Mouse (Mus musculus) neural tube, embryonic 11.5 days (tissue): ENCODE results near the gene Cnn2. TPM values are rescaled to one million over a fixed set of nuclear protein-coding genes. Genes with fewer than 3 reads are reported as not detected.

Source experiments
- ATAC-seq: fragments of 200-750 bp; cut with Nextera tagmentation; 2 replicates; pipeline ENCODE4 v1.8.0; 2017; ENCODE audit warnings: moderate number of reproducible peaks, mild to moderate bottlenecking, moderate TSS enrichment, moderate library complexity; ENCODE audit not compliant: insufficient read depth, low FRiP score, low TSS enrichment
- DNase-seq: peaks from one replicate; pipeline ENCODE4 v3.0.0-alpha.2; 2015; ENCODE audit warnings: low spot score
- H3K27ac ChIP-seq: fragments of 300-500 bp; sonication (generic); 2 replicates; pipeline ENCODE4 v1.5.1; 2014; ENCODE audit warnings: low read depth, mild to moderate bottlenecking, low read length
- H3K27me3 ChIP-seq: fragments of 300-500 bp; sonication (generic); 2 replicates; pipeline ENCODE4 v1.6.1; 2014; ENCODE audit warnings: mild to moderate bottlenecking, low read length, mixed read lengths; ENCODE audit not compliant: control insufficient read depth, insufficient read depth
- H3K36me3 ChIP-seq: fragments of 300-500 bp; sonication (generic); 2 replicates; pipeline ENCODE4 v1.6.1; 2014; ENCODE audit warnings: mild to moderate bottlenecking, low read length, moderate library complexity, mixed read lengths; ENCODE audit not compliant: control insufficient read depth, insufficient read depth
- H3K4me1 ChIP-seq: fragments of 300-500 bp; sonication (generic); 2 replicates; pipeline ENCODE4 v1.6.1; 2014; ENCODE audit warnings: low read length, mixed read lengths; ENCODE audit not compliant: control insufficient read depth, insufficient read depth
- H3K4me2 ChIP-seq: fragments of 300-500 bp; sonication (generic); 2 replicates; pipeline ENCODE4 v1.6.1; 2014; ENCODE audit warnings: low read depth, mild to moderate bottlenecking, moderate library complexity
- H3K4me3 ChIP-seq: fragments of 300-500 bp; sonication (generic); 2 replicates; pipeline ENCODE4 v1.5.1; 2014; ENCODE audit warnings: low read depth, low read length
- H3K9ac ChIP-seq: fragments of 300-500 bp; sonication (generic); 2 replicates; pipeline ENCODE4 v1.6.1; 2014; ENCODE audit warnings: mild to moderate bottlenecking, low read length
- H3K9me3 ChIP-seq: fragments of 300-500 bp; sonication (generic); 2 replicates; pipeline ENCODE4 v1.6.1; 2016; ENCODE audit warnings: low read length; ENCODE audit not compliant: control insufficient read depth
- WGBS: fragments of 180-500 bp; shearing (Covaris S2); extraction: QIAGEN DNeasy Blood & Tissue Kit; methylation state at CpG from one replicate; pipeline ENCODE4 v1.1.7; 2014; 5-methylcytosine and 5-hydroxymethylcytosine counted together
- polyA plus RNA-seq: library from polyadenylated mRNA; unstranded; fragments of >200 nt; fragmentation: Nextera tagmentation; extraction: Ambion mirVana; gene quantifications from 2 replicates; pipeline ENCODE4 v1.2.1, GENCODE M21; 2014

The Cnn2 gene
- polyA plus RNA-seq, 1 experiment from 2014 or later: 167 TPM

- DNase-seq (no peak), ATAC-seq (peak; percentile 14)
- no peaks in the 10 kb centered on the region for H3K9me3 ChIP-seq
- peak overlapping the region; percentile 64 for H3K4me2 ChIP-seq
- 6% methylated on average over 15 of the region's 15 CpGs for WGBS
- H3K4me3 ChIP-seq: peak overlapping the region; percentile 42
- H3K9ac ChIP-seq: peak overlapping the region; percentile 45
- 0 out of 2 replicates have a peak overlapping the region, but pooled peaks have one; percentile 14 for H3K27ac ChIP-seq
- H3K36me3 ChIP-seq: no peaks in the 10 kb centered on the region; the same call in 1 of the 2 replicates
- H3K4me1 ChIP-seq: peaks cover 5% of the 10 kb centered on the region; the same call in 1 of the 2 replicates
- H3K27me3 ChIP-seq: 0 out of 2 replicates have a peak, but pooled peaks cover 2% of the 10 kb centered on the region
These were observed 9.4 kb downstream of the Cnn2 start for GRCm38 (mm10) chr10:79997819-79998218.

GRCm38 (mm10) chr10:80001945-80002344, 13.6 kb downstream of the Cnn2 start:
- DNase-seq: no peak
- Histone ChIP-seq H3K27ac (no peak overlapping the region), H3K4me3 (no peak overlapping the region), H3K4me2 (no peak overlapping the region), H3K9ac (no peak overlapping the region), H3K27me3 (peaks cover 8% of the 10 kb centered on the region; the same call in 1 of the 2 replicates), H3K9me3 (no peaks in the 10 kb centered on the region), H3K36me3 (no peaks in the 10 kb centered on the region), H3K4me1 (peaks cover 5% of the 10 kb centered on the region; the same call in 1 of the 2 replicates)
- no peak for ATAC-seq
- WGBS: 77% methylated on average over 9 of the region's 9 CpGs

GRCm38 (mm10) chr10:80002829-80003228, 14.4 kb downstream of the Cnn2 start:
- ATAC-seq (no peak), DNase-seq (no peak)
- H3K9ac ChIP-seq: no peak overlapping the region

GRCm38 (mm10) chr10:80003374-80004232, 15.2 kb downstream of the Cnn2 start:
- 58% methylated on average over 9 of the region's 9 CpGs for WGBS
- DNase-seq (no peak), ATAC-seq (no peak)
- H3K36me3 ChIP-seq: no peaks in the 10 kb centered on the region
- no peak overlapping the region for H3K27ac ChIP-seq
- no peaks in the 10 kb centered on the region for H3K4me1 ChIP-seq
- peaks cover 8% of the 10 kb centered on the region; the same call in 1 of the 2 replicates for H3K27me3 ChIP-seq
- H3K9me3 ChIP-seq: no peaks in the 10 kb centered on the region
- H3K9ac ChIP-seq: no peak overlapping the region
- no peak overlapping the region for H3K4me2 ChIP-seq
- no peak overlapping the region for H3K4me3 ChIP-seq

More at GRCm38 (mm10) chr10:80002829-80003228, 14.4 kb downstream of the Cnn2 start:
- H3K27me3 ChIP-seq: peaks cover 8% of the 10 kb centered on the region; the same call in 1 of the 2 replicates
- H3K4me3 ChIP-seq: no peak overlapping the region
- H3K36me3 ChIP-seq: no peaks in the 10 kb centered on the region
- WGBS: 26% methylated on average over 21 of the region's 21 CpGs
- H3K9me3 ChIP-seq: no peaks in the 10 kb centered on the region
- peaks cover 2% of the 10 kb centered on the region; the same call in 1 of the 2 replicates for H3K4me1 ChIP-seq
- no peak overlapping the region for H3K4me2 ChIP-seq
- H3K27ac ChIP-seq: no peak overlapping the region

GRCm38 (mm10) chr10:80004233-80004705, 15.9 kb downstream of the Cnn2 start:
- Histone ChIP-seq H3K27me3 (peaks cover 8% of the 10 kb centered on the region; the same call in 1 of the 2 replicates), H3K4me2 (no peak overlapping the region), H3K4me3 (no peak overlapping the region), H3K9ac (no peak overlapping the region), H3K4me1 (no peaks in the 10 kb centered on the region), H3K36me3 (no peaks in the 10 kb centered on the region), H3K9me3 (no peaks in the 10 kb centered on the region), H3K27ac (no peak overlapping the region)
- 92% methylated on average over 8 of the region's 8 CpGs for WGBS
- no peak for DNase-seq
- ATAC-seq: no peak

GRCm38 (mm10) chr10:80011740-80012139, 23.4 kb downstream of the Cnn2 start:
- H3K9me3 ChIP-seq: peaks cover 2% of the 10 kb centered on the region; the same call in 1 of the 2 replicates
- ATAC-seq: no peak
- 84% methylated on average over 6 of the region's 6 CpGs for WGBS

GRCm38 (mm10) chr10:80013609-80014008, 25.2 kb downstream of the Cnn2 start:
- WGBS: 31% methylated on average over 25 of the region's 25 CpGs
- no peak for ATAC-seq
- no peak overlapping the region; the same call in 1 of the 2 replicates for H3K4me3 ChIP-seq

More at GRCm38 (mm10) chr10:80011740-80012139, 23.4 kb downstream of the Cnn2 start:
- Histone ChIP-seq H3K27me3 (peaks cover 41% of the 10 kb centered on the region), H3K36me3 (no peaks in the 10 kb centered on the region), H3K4me2 (no peak overlapping the region), H3K4me1 (no peaks in the 10 kb centered on the region), H3K27ac (no peak overlapping the region), H3K9ac (no peak overlapping the region), H3K4me3 (no peak overlapping the region)
- DNase-seq: no peak

GRCm38 (mm10) chr10:80014484-80015290, 26.3 kb downstream of the Cnn2 start:
- peaks cover 2% of the 10 kb centered on the region; the same call in 1 of the 2 replicates for H3K4me1 ChIP-seq
- peaks cover 45% of the 10 kb centered on the region for H3K27me3 ChIP-seq
- H3K4me2 ChIP-seq: no peak overlapping the region
- DNase-seq (no peak), ATAC-seq (no peak)
- H3K9ac ChIP-seq: no peak overlapping the region
- H3K27ac ChIP-seq: no peak overlapping the region
- no peaks in the 10 kb centered on the region for H3K36me3 ChIP-seq
- H3K9me3 ChIP-seq: peaks cover 2% of the 10 kb centered on the region; the same call in 1 of the 2 replicates
- 19% methylated on average over 28 of the region's 28 CpGs for WGBS
- no peak overlapping the region for H3K4me3 ChIP-seq

More at GRCm38 (mm10) chr10:80013609-80014008, 25.2 kb downstream of the Cnn2 start:
- no peaks in the 10 kb centered on the region for H3K4me1 ChIP-seq
- H3K9me3 ChIP-seq: peaks cover 2% of the 10 kb centered on the region; the same call in 1 of the 2 replicates
- no peak overlapping the region for H3K4me2 ChIP-seq
- H3K27me3 ChIP-seq: peaks cover 41% of the 10 kb centered on the region
- DNase-seq: no peak
- no peak overlapping the region for H3K27ac ChIP-seq
- no peaks in the 10 kb centered on the region for H3K36me3 ChIP-seq
- no peak overlapping the region for H3K9ac ChIP-seq
